Mouse (Mus musculus): ENCODE results near the gene Naa35. TPM values are rescaled to one million over a fixed set of nuclear protein-coding genes. Genes with fewer than 3 reads are reported as not detected.

The Naa35 gene
- polyA plus RNA-seq (2012; fragmentation: generic; extraction: Trizol), result 10 to 100 TPM; 12.8 to 51.3 TPM

GRCm38 (mm10) chr13:59584947-59585647 lies at the start of gene Naa35, which contains the start of gene Agtpbp1:
Gene Naa35, plus strand, starts transcription at chr13:59585259.
Gene Agtpbp1, minus strand, starts transcription at chr13:59585227.

DNA sequence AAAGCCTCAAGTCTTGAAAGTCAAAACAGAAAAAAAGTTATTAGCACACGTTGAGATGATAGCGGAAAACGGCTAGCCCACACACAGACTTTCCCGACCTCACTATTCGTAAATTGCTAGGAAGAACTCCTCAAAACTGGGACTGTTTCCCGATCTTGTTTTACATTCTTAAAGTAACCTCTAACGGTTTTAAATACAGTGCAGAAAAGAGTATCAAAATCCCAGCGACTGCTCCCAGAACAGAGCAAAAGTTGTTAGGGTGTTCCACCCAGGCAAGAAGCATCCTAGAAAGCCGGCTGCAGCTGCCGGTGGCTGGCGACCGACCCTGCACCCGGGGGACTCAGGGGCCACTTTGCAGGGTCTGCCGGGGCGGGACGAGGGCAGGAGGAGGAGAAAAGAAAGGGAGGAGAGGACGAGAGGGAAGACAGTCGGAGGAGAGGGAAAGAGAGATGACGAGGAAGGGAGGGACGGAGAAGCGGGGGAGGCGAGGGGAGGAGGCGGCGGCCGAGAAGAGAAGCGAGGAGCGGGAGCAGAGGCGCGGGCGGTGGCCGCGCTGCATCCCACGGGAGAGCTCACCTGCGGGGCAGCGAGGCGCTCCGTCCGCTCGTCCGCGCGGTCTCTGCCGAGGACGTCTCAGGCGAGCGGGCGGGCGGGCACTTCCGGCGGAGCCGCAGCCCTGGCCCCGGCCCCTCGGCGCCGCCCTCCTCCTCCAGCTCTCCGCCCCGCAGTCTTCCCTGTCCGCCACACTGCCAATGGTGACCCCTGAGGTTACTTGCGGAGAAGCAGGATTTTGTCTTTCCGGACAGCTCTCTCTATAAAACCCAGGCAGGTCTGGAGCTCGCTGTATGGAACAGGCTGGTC lies 90.3 kb downstream of the Naa35 start, which contains the start of gene Golm1:
Golm1 (minus strand) TSS at position 661 of the 861 bp plus-strand sequence.

Other genes with a start within 250 kb of the Naa35 start
- 1 to 10 TPM; 2.6 to 8.4 TPM for gene Agtpbp1, start within 50 bp of the Naa35 start, polyA plus RNA-seq (2012; fragmentation: generic; extraction: Trizol)
- gene Golm1, start 90.6 kb downstream of the Naa35 start, polyA plus RNA-seq (2012; fragmentation: generic; extraction: Trizol), result 1 to 10 TPM in 1 of 2 experiments, under 1 TPM in 1; 0.20 to 4.2 TPM
- gene 4921517D22Rik, start 108.8 kb downstream of the Naa35 start, polyA plus RNA-seq (2012; fragmentation: generic; extraction: Trizol), result not detected
- not detected for gene Spata31d1a, start 125.1 kb downstream of the Naa35 start, polyA plus RNA-seq (2012; fragmentation: generic; extraction: Trizol)
- under 1 TPM in 1 of 2 experiments, not detected in 1; 0.01 TPM for gene Spata31d1b, start 127.0 kb downstream of the Naa35 start, polyA plus RNA-seq (2012; fragmentation: generic; extraction: Trizol)
- not detected for gene Spata31d1d, start 146.5 kb downstream of the Naa35 start, polyA plus RNA-seq (2012; fragmentation: generic; extraction: Trizol)
- gene 1700014D04Rik, start 161.5 kb downstream of the Naa35 start, polyA plus RNA-seq (2012; fragmentation: generic; extraction: Trizol), result not detected
- 10 to 100 TPM; 10.1 to 52.7 TPM for gene Isca1, start 184.6 kb downstream of the Naa35 start, polyA plus RNA-seq (2012; fragmentation: generic; extraction: Trizol)
- not detected for gene Gm49354, start 197.0 kb downstream of the Naa35 start, polyA plus RNA-seq (2012; fragmentation: generic; extraction: Trizol)
- gene Tut7, start 237.9 kb downstream of the Naa35 start, polyA plus RNA-seq (2012; fragmentation: generic; extraction: Trizol), result 10 to 100 TPM in 1 of 2 experiments, 1 to 10 TPM in 1; 1.1 to 20.1 TPM

All from C3H10T1/2 (cell line).